13 mouse cellular contexts compared by ENCODE assay signal in the genomic region with DNA sequence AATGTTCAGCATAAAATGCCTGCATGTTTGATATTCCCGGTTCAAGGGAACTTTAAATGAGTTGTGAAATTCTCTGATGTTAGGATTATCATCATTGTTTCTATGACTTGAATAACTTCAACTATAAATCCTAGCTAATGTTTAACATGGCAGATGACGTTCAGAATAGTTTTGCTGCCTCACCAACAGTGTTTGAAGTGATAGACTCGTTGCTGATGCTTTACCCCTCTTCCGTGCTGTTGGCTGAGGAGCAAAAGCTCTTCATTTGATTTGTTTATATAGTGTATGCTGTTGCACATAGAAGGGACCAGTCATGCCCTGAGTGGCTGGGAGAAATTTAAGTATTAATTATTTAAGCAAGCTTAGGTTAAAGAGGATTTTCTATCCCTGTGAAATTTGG.
DNase-seq lines count a peak whose midpoint lies in the region; ATAC-seq and TF ChIP-seq lines count a peak whose summit lies in the region.
"Had no signal": no experiment of that assay in that cellular context is flagged by ENCODE, and none has a peak within 500 bp of the region (broad histone marks: within the 10 kb centered on the region; RNA-seq: fewer than 3 reads in every experiment).

No protein-coding gene starts in this region.

- no peak for TF ChIP-seq CTCF in heart, postnatal 0 days (IDR thresholded peaks at IDR 0.05; ENCODE audit: low read depth)

- 0 out of 2 replicates have a peak overlapping the region, but pooled peaks have one; percentile 51 for H3K27ac ChIP-seq in embryonic facial prominence, embryonic 13.5 days
- no peak overlapping the region for H3K27ac ChIP-seq in embryonic facial prominence, embryonic 10.5 days (replicated peaks)
- peak overlapping the region; percentile 86 for H3K27ac ChIP-seq in heart, postnatal 0 days (ENCODE audit: low read depth)
- H3K27ac ChIP-seq in limb, embryonic 13.5 days, result peak overlapping the region; percentile 22; the same call in 1 of the 2 replicates
- no peak overlapping the region for H3K27ac ChIP-seq in neural tube, embryonic 15.5 days (replicated peaks)

- WGBS in embryonic facial prominence, embryonic 13.5 days, result 61% methylated on average over 4 of the region's 4 CpGs
- 77% methylated on average over 4 of the region's 4 CpGs for whole genome bisulfite sequencing in embryonic facial prominence, embryonic 10.5 days
- WGBS in heart, postnatal 0 days, result 35% methylated on average over 4 of the region's 4 CpGs
- WGBS in limb, embryonic 13.5 days, result 38% methylated on average over 4 of the region's 4 CpGs
- WGBS in neural tube, embryonic 15.5 days, result 73% methylated on average over 4 of the region's 4 CpGs

- peaks cover 30% of the 10 kb centered on the region for H3K36me3 ChIP-seq in embryonic facial prominence, embryonic 13.5 days
- peaks cover 24% of the 10 kb centered on the region for H3K36me3 ChIP-seq in embryonic facial prominence, embryonic 10.5 days (replicated peaks)
- H3K36me3 ChIP-seq in heart, postnatal 0 days (replicated peaks; ENCODE audit: control insufficient read depth, insufficient read depth, low read length), result 0 out of 2 replicates have a peak, but pooled peaks cover 2% of the 10 kb centered on the region
- peaks cover 30% of the 10 kb centered on the region for H3K36me3 ChIP-seq in limb, embryonic 13.5 days
- H3K36me3 ChIP-seq in neural tube, embryonic 15.5 days, result peaks cover 24% of the 10 kb centered on the region

- no peak for TF ChIP-seq EP300 in heart, postnatal 0 days (IDR thresholded peaks at IDR 0.05; ENCODE audit: low read depth)

- peak overlapping the region; percentile 43 for H3K4me2 ChIP-seq in embryonic facial prominence, embryonic 13.5 days
- H3K4me2 ChIP-seq in heart, postnatal 0 days (ENCODE audit: low read depth, low read length), result peak overlapping the region; percentile 56
- H3K4me2 ChIP-seq in limb, embryonic 13.5 days (replicated peaks), result peak overlapping the region; percentile 51; the same call in 1 of the 2 replicates
- no peak overlapping the region for H3K4me2 ChIP-seq in neural tube, embryonic 15.5 days
- H3K4me2 ChIP-seq: midbrain, embryonic 11.5 days had no signal

- H3K4me1 ChIP-seq in embryonic facial prominence, embryonic 13.5 days, result peaks cover 11% of the 10 kb centered on the region
- peaks cover 5% of the 10 kb centered on the region for H3K4me1 ChIP-seq in embryonic facial prominence, embryonic 10.5 days
- H3K4me1 ChIP-seq in heart, postnatal 0 days (ENCODE audit: control insufficient read depth, insufficient read depth), result peaks cover 8% of the 10 kb centered on the region; the same call in 1 of the 2 replicates
- peaks cover 17% of the 10 kb centered on the region for H3K4me1 ChIP-seq in limb, embryonic 13.5 days
- H3K4me1 ChIP-seq in neural tube, embryonic 15.5 days, result peaks cover 4% of the 10 kb centered on the region; the same call in 1 of the 2 replicates

- ATAC-seq in embryonic facial prominence, embryonic 13.5 days (ENCODE audit: insufficient number of reproducible peaks, insufficient read depth, low FRiP score, low TSS enrichment, low read depth), result no peak
- ATAC-seq in heart, postnatal 0 days (ENCODE audit: insufficient read depth, low read depth), result no peak
- ATAC-seq in limb, embryonic 13.5 days (ENCODE audit: low FRiP score, low read depth), result no peak
- no peak for ATAC-seq in neural tube, embryonic 15.5 days (ENCODE audit: low FRiP score)
- ATAC-seq: hindbrain, embryonic 16.5 days had no signal

- no peak overlapping the region for H3K9ac ChIP-seq in embryonic facial prominence, embryonic 13.5 days
- no peak overlapping the region for H3K9ac ChIP-seq in heart, postnatal 0 days (replicated peaks; ENCODE audit: low read depth, low read length)
- no peak overlapping the region for H3K9ac ChIP-seq in limb, embryonic 13.5 days
- no peak overlapping the region for H3K9ac ChIP-seq in neural tube, embryonic 15.5 days (replicated peaks)

- intact Hi-C loops in heart, postnatal 25 days (cut with DNase I), result no loop called here

- no peak overlapping the region for H3K4me3 ChIP-seq in embryonic facial prominence, embryonic 13.5 days
- H3K4me3 ChIP-seq in embryonic facial prominence, embryonic 10.5 days, result no peak overlapping the region
- H3K4me3 ChIP-seq in heart, postnatal 0 days (ENCODE audit: low read depth, low read length), result peak overlapping the region; percentile 26
- H3K4me3 ChIP-seq in limb, embryonic 13.5 days, result no peak overlapping the region
- H3K4me3 ChIP-seq in neural tube, embryonic 15.5 days (replicated peaks), result no peak overlapping the region

- no peaks in the 10 kb centered on the region for H3K27me3 ChIP-seq in embryonic facial prominence, embryonic 13.5 days
- no peaks in the 10 kb centered on the region for H3K27me3 ChIP-seq in embryonic facial prominence, embryonic 10.5 days (replicated peaks; ENCODE audit: low read depth, poor library complexity, severe bottlenecking)
- no peaks in the 10 kb centered on the region for H3K27me3 ChIP-seq in heart, postnatal 0 days (ENCODE audit: control insufficient read depth, insufficient read depth, low read length)
- H3K27me3 ChIP-seq in limb, embryonic 13.5 days, result no peaks in the 10 kb centered on the region
- H3K27me3 ChIP-seq in neural tube, embryonic 15.5 days (replicated peaks), result no peaks in the 10 kb centered on the region

- DNase-seq in embryonic facial prominence, embryonic 10.5 days (ENCODE audit: low spot score), result no peak
- DNase-seq in heart, postnatal 0 days (ENCODE audit: low spot score), result no peak
- DNase-seq in heart, postnatal 25 days (ENCODE audit: low spot score), result no peak
- peak; percentile 7 for DNase-seq in 3T3-L1 (ENCODE audit: low read depth, low spot score)
- DNase-seq in urinary bladder, adult 18-20 months (ENCODE audit: low spot score in 2 of 2), result no peak
- DNase-seq: cerebellum, adult 2 months; left cerebral cortex, postnatal 4 days; thymus, adult 2 months had no signal

- no peaks in the 10 kb centered on the region for H3K9me3 ChIP-seq in embryonic facial prominence, embryonic 13.5 days
- H3K9me3 ChIP-seq in embryonic facial prominence, embryonic 10.5 days, result no peaks in the 10 kb centered on the region
- H3K9me3 ChIP-seq in heart, postnatal 0 days (replicated peaks; ENCODE audit: control insufficient read depth, low read length), result no peaks in the 10 kb centered on the region
- no peaks in the 10 kb centered on the region for H3K9me3 ChIP-seq in limb, embryonic 13.5 days
- no peaks in the 10 kb centered on the region for H3K9me3 ChIP-seq in neural tube, embryonic 15.5 days (replicated peaks)

Comparison
In these comparisons a context has a peak if more than half of its experiments do, and no peak if none do; other contexts are left out.
1. H3K27ac ChIP-seq: peak in embryonic facial prominence, embryonic 13.5 days (single experiment), heart, postnatal 0 days (single experiment) and limb, embryonic 13.5 days (single experiment); none in embryonic facial prominence, embryonic 10.5 days (single experiment) and neural tube, embryonic 15.5 days (single experiment).